Mouse (Mus musculus): ENCODE results near the gene B4galt5.

B4galt5 gene

GRCm38 (mm10) chr2:167330581-167330980, 18.4 kb downstream of the B4galt5 start:
- no peak for DNase-seq

- no peak for DNase-seq
These were observed 19.3 kb downstream of the B4galt5 start for GRCm38 (mm10) chr2:167329478-167330262.

- DNase-seq, result no peak
These were observed 20.6 kb downstream of the B4galt5 start for GRCm38 (mm10) chr2:167328340-167328739.

- DNase-seq, result no peak
These were observed 22.4 kb downstream of the B4galt5 start for GRCm38 (mm10) chr2:167326582-167326981.

GRCm38 (mm10) chr2:167324151-167324930, 24.6 kb downstream of the B4galt5 start:
- DNase-seq, result no peak

- no peak for DNase-seq
These were observed 25.9 kb downstream of the B4galt5 start for GRCm38 (mm10) chr2:167323116-167323515.

GRCm38 (mm10) chr2:167321372-167321771, 27.6 kb downstream of the B4galt5 start:
- no peak for DNase-seq

- DNase-seq, result no peak
These were observed 30.0 kb downstream of the B4galt5 start for GRCm38 (mm10) chr2:167318981-167319380.

- no peak for DNase-seq
These were observed 32.2 kb downstream of the B4galt5 start for GRCm38 (mm10) chr2:167316724-167317187.

- no peak for DNase-seq
These were observed 34.5 kb downstream of the B4galt5 start for GRCm38 (mm10) chr2:167314491-167314890.

GRCm38 (mm10) chr2:167313501-167314326, 35.3 kb downstream of the B4galt5 start:
- peak in 1 of 2 experiments; percentile 29 for DNase-seq

- no peak for DNase-seq
These were observed 38.9 kb downstream of the B4galt5 start for GRCm38 (mm10) chr2:167310121-167310520.

- DNase-seq, result no peak
These were observed 39.7 kb downstream of the B4galt5 start for GRCm38 (mm10) chr2:167309286-167309685.

- no peak for DNase-seq
These were observed 41.3 kb downstream of the B4galt5 start for GRCm38 (mm10) chr2:167307716-167308115.

- no peak for DNase-seq
These were observed 42.1 kb downstream of the B4galt5 start for GRCm38 (mm10) chr2:167306626-167307541.

GRCm38 (mm10) chr2:167306273-167306594, 42.7 kb downstream of the B4galt5 start:
- no peak for DNase-seq

GRCm38 (mm10) chr2:167305382-167306272, 43.4 kb downstream of the B4galt5 start:
- DNase-seq, result no peak

GRCm38 (mm10) chr2:167304651-167305381, 44.2 kb downstream of the B4galt5 start:
- no peak for DNase-seq

GRCm38 (mm10) chr2:167303806-167304205, 45.2 kb downstream of the B4galt5 start:
- no peak for DNase-seq

GRCm38 (mm10) chr2:167303196-167303595, 45.8 kb downstream of the B4galt5 start:
- DNase-seq, result no peak

All from spleen, adult 18-20 months (tissue).